Mouse (Mus musculus) cortical plate, adult 2 months (tissue): ENCODE results near the gene Ncl. TPM values are rescaled to one million over a fixed set of nuclear protein-coding genes. Genes with fewer than 3 reads are reported as not detected.
A peak's percentile ranks its signal among the peaks of the same experiment; 100 is the strongest.

Experiments
- H3K27ac ChIP-seq: fragments of 200-500 bp; 2 replicates; pipeline ENCODE4 v1.5.1; 2012; ENCODE audit warnings: low read length, control low read depth, inconsistent platforms; ENCODE audit not compliant: insufficient read depth
- H3K4me1 ChIP-seq: fragments of 200-500 bp; 2 replicates; pipeline ENCODE4 v1.6.1; 2011; ENCODE audit warnings: low read length; ENCODE audit not compliant: control insufficient read depth, insufficient read depth
- H3K4me3 ChIP-seq: fragments of 200-500 bp; 2 replicates; pipeline ENCODE4 v1.5.1; 2011; ENCODE audit warnings: mild to moderate bottlenecking, low read length, control low read depth; ENCODE audit not compliant: insufficient read depth
- CTCF ChIP-seq: fragments of 200-500 bp; IDR thresholded peaks from 2 replicates; pipeline ENCODE4 v1.5.1; 2011; ENCODE audit warnings: mild to moderate bottlenecking, control low read depth, low read length; ENCODE audit not compliant: insufficient read depth; ENCODE audit errors: extremely low read depth
- POLR2A ChIP-seq: fragments of 200-500 bp; IDR thresholded peaks from 2 replicates; pipeline ENCODE4 v1.6.1; 2011; ENCODE audit warnings: mild to moderate bottlenecking, low read length, control low read depth; ENCODE audit not compliant: insufficient read depth; ENCODE audit errors: extremely low read depth
- polyA plus RNA-seq: library from polyadenylated mRNA; depleted of rRNA; stranded (reverse); fragments of >200 nt; gene quantifications from 2 replicates; pipeline ENCODE4 v1.2.3, GENCODE M21; 2012

Gene Ncl
- polyA plus RNA-seq, 1 experiment = 103 TPM

GRCm38 (mm10) chr1:86339156-86339812, 19.9 kb downstream of the Ncl start:
- H3K4me1 ChIP-seq = no peaks in the 10 kb centered on the region
- TF ChIP-seq CTCF (peak; percentile 93), POLR2A (no peak)
- H3K4me3 ChIP-seq = no peak overlapping the region
- no peak overlapping the region for H3K27ac ChIP-seq

GRCm38 (mm10) chr1:86336330-86336729, 22.9 kb downstream of the Ncl start:
- H3K27ac ChIP-seq = no peak overlapping the region
- H3K4me3 ChIP-seq = no peak overlapping the region
- H3K4me1 ChIP-seq = no peaks in the 10 kb centered on the region
- TF ChIP-seq CTCF (no peak), POLR2A (no peak)

GRCm38 (mm10) chr1:86320822-86321413, 38.3 kb downstream of the Ncl start:
- H3K4me3 ChIP-seq = no peak overlapping the region
- no peaks in the 10 kb centered on the region for H3K4me1 ChIP-seq
- no peak overlapping the region for H3K27ac ChIP-seq
- TF ChIP-seq CTCF (no peak), POLR2A (no peak)

GRCm38 (mm10) chr1:86313772-86314125, 45.5 kb downstream of the Ncl start:
- Histone ChIP-seq H3K4me3 (no peak overlapping the region), H3K27ac (no peak overlapping the region), H3K4me1 (no peaks in the 10 kb centered on the region)
- 0 out of 2 replicates have a peak, but pooled peaks have one; percentile 5 for TF ChIP-seq CTCF
- no peak for TF ChIP-seq POLR2A

GRCm38 (mm10) chr1:86313096-86313771, 46.0 kb downstream of the Ncl start:
- no peak overlapping the region for H3K4me3 ChIP-seq
- no peak for TF ChIP-seq POLR2A
- TF ChIP-seq CTCF = no peak
- H3K27ac ChIP-seq = no peak overlapping the region
- H3K4me1 ChIP-seq = no peaks in the 10 kb centered on the region

- no peak overlapping the region for H3K4me3 ChIP-seq
- H3K27ac ChIP-seq = no peak overlapping the region
- no peaks in the 10 kb centered on the region for H3K4me1 ChIP-seq
- TF ChIP-seq POLR2A (no peak), CTCF (no peak)
Measured at GRCm38 (mm10) chr1:86312269-86312668, 46.9 kb downstream of the Ncl start.

GRCm38 (mm10) chr1:86311467-86312005, 47.7 kb downstream of the Ncl start:
- TF ChIP-seq POLR2A (no peak), CTCF (no peak)
- Histone ChIP-seq H3K4me3 (no peak overlapping the region), H3K4me1 (no peaks in the 10 kb centered on the region), H3K27ac (no peak overlapping the region)

GRCm38 (mm10) chr1:86310536-86311310, 48.5 kb downstream of the Ncl start:
- no peaks in the 10 kb centered on the region for H3K4me1 ChIP-seq
- H3K4me3 ChIP-seq = no peak overlapping the region
- H3K27ac ChIP-seq = no peak overlapping the region
- TF ChIP-seq CTCF = no peak
- no peak for TF ChIP-seq POLR2A

- no peaks in the 10 kb centered on the region for H3K4me1 ChIP-seq
- no peak overlapping the region for H3K27ac ChIP-seq
- no peak for TF ChIP-seq POLR2A
- TF ChIP-seq CTCF = no peak
- no peak overlapping the region for H3K4me3 ChIP-seq
Measured at GRCm38 (mm10) chr1:86309270-86309833, 49.8 kb downstream of the Ncl start.
